Mouse (Mus musculus) lung, adult 2 months (tissue): Measurements from ENCODE around the gene Nvl. TPM values are rescaled to one million over a fixed set of nuclear protein-coding genes. Genes with fewer than 3 reads are reported as not detected.
A peak's percentile ranks its signal among the peaks of the same experiment; 100 is the strongest.

ENCODE experiments used
- DNase-seq: peaks from one replicate; pipeline ENCODE4 v3.0.0; 2022
- H3K4me1 ChIP-seq: fragments of 200-500 bp; 2 replicates; pipeline ENCODE4 v1.6.1; 2011; ENCODE audit warnings: low read length; ENCODE audit not compliant: control insufficient read depth, insufficient read depth
- H3K4me3 ChIP-seq: fragments of 200-500 bp; replicated peaks from 2 replicates; pipeline ENCODE3; 2011; ENCODE audit warnings: low read depth, mild to moderate bottlenecking, control low read depth, low read length; ENCODE audit errors: extremely low read depth
- CTCF ChIP-seq: fragments of 200-500 bp; IDR thresholded peaks from 2 replicates; pipeline ENCODE4 v1.5.1; 2011; ENCODE audit warnings: mild to moderate bottlenecking, low read length, control low read depth; ENCODE audit not compliant: insufficient read depth
- POLR2A ChIP-seq: fragments of 200-500 bp; IDR thresholded peaks from 2 replicates; pipeline ENCODE4 v1.6.1; 2011; ENCODE audit warnings: low read depth, mild to moderate bottlenecking, control low read depth, low read length, borderline replicate concordance; ENCODE audit errors: extremely low read depth
- WGBS: fragments of 180-500 bp; shearing (Covaris S2); methylation state at CpG from one replicate; pipeline ENCODE4 v1.1.7; 2018; 5-methylcytosine and 5-hydroxymethylcytosine counted together
- polyA plus RNA-seq: library from polyadenylated mRNA; depleted of rRNA; stranded (reverse); fragments of >200 nt; gene quantifications from 2 replicates; pipeline ENCODE4 v1.2.3, GENCODE M21; 2012

The Nvl gene
- polyA plus RNA-seq, 1 experiment = 7.4 TPM

DNA sequence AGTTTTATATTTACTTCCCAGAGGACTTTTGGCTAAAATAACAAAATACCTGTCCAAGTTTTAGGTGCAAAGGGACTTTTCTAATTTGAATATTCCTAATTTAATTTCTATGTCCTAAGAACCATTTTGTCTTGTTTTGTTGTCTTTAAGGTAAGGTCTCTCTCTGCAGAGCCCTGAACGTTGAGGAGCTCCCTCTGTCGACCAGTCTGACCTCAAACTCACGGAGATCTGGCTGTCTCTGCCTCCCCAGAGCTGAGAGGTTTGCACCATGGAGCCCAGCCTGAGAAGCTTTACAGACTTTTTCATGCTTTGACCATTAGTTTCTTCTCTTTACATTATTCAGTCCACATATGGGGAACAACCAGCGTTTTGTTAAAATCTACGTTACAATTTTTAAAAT lies 70.9 kb downstream of the Nvl start:
- 40% methylated on average over 5 of the region's 5 CpGs for WGBS
- Histone ChIP-seq H3K4me1 (no peaks in the 10 kb centered on the region), H3K4me3 (no peak overlapping the region)
- DNase-seq = no peak
- TF ChIP-seq POLR2A (no peak), CTCF (peak; percentile 12; the same call in 1 of the 2 replicates)

DNA sequence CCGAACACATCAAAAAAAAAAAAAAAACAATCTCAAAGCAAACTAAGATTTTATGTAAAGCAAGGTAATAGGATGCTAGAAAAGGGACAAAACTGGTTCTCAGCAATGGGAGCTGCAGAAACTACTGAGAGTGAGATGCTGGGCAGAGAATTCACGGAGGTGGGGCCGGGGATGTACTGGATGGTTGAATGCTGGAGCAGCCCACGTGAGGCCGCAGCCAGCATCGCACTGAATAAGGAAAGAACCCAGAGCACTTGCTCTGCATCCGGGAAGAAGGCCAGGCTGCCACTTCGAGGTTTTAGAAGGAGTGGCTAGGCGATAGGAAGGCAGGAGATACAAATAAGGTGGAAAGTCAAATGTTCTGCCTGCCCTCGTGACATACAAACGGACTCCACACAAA lies 74.3 kb downstream of the Nvl start:
- 55% methylated on average over 11 of the region's 11 CpGs for WGBS
- H3K4me3 ChIP-seq = no peak overlapping the region
- TF ChIP-seq POLR2A (no peak), CTCF (no peak)

GRCm38 (mm10) chr1:181068344-181068743 lies 75.7 kb downstream of the Nvl start:
- TF ChIP-seq CTCF = no peak
- TF ChIP-seq POLR2A = no peak
- 91% methylated on average over 1 of the region's 1 CpGs for WGBS
- no peak for DNase-seq
- Histone ChIP-seq H3K4me1 (no peaks in the 10 kb centered on the region), H3K4me3 (no peak overlapping the region)

More for the DNA sequence above, 74.3 kb downstream of the Nvl start:
- H3K4me1 ChIP-seq = no peaks in the 10 kb centered on the region
- DNase-seq = no peak

DNA sequence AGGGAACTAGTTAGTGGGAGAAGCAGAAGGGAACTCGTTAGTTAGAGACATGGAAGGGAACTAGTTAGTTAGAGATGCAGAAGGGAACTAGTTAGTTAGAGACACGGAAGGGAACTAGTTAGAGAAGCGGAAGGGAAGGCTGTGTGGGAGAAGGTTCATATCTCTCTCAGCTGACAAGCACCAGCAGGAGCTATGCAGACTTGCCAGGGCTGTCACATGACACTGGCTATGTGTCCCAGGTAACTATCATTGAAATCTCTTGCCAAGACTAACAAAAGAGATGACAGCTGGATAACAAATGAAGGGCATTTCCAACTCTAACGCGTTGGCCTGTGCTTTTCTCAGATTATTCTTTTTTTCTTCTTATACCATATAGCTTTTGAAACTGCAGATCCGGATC lies 79.4 kb downstream of the Nvl start:
- WGBS = 61% methylated on average over 6 of the region's 6 CpGs
- TF ChIP-seq POLR2A (no peak), CTCF (no peak)
- DNase-seq = no peak
- Histone ChIP-seq H3K4me1 (no peaks in the 10 kb centered on the region), H3K4me3 (no peak overlapping the region)

GRCm38 (mm10) chr1:181063991-181064390 lies 80.0 kb downstream of the Nvl start:
- TF ChIP-seq CTCF (no peak), POLR2A (no peak)
- DNase-seq = no peak
- 63% methylated on average over 2 of the region's 2 CpGs for WGBS

GRCm38 (mm10) chr1:181061784-181062485 lies 82.1 kb downstream of the Nvl start:
- Histone ChIP-seq H3K4me3 (no peak overlapping the region), H3K4me1 (no peaks in the 10 kb centered on the region)
- TF ChIP-seq CTCF (no peak), POLR2A (no peak)
- DNase-seq = no peak
- 57% methylated on average over 3 of the region's 3 CpGs for WGBS

More at GRCm38 (mm10) chr1:181063991-181064390, 80.0 kb downstream of the Nvl start:
- H3K4me1 ChIP-seq = no peaks in the 10 kb centered on the region
- H3K4me3 ChIP-seq = no peak overlapping the region

- no peak for DNase-seq
- Histone ChIP-seq H3K4me1 (no peaks in the 10 kb centered on the region), H3K4me3 (no peak overlapping the region)
- WGBS = 70% methylated on average over 4 of the region's 4 CpGs
- TF ChIP-seq CTCF (no peak), POLR2A (no peak)
Observed at GRCm38 (mm10) chr1:181052898-181053297, 91.1 kb downstream of the Nvl start.

- Histone ChIP-seq H3K4me3 (no peak within 1 kb of the TSS), H3K4me1 (no peaks in the 10 kb centered on the region)
- 75% methylated on average over 6 of the region's 6 CpGs for WGBS
- TF ChIP-seq POLR2A (no peak), CTCF (no peak)
- DNase-seq = no peak
Observed at GRCm38 (mm10) chr1:181050937-181051336, 93.1 kb downstream of the Nvl start, which contains the start of gene 9130409I23Rik. Gene 9130409I23Rik (plus strand): TSS chr1:181051237.

DNA sequence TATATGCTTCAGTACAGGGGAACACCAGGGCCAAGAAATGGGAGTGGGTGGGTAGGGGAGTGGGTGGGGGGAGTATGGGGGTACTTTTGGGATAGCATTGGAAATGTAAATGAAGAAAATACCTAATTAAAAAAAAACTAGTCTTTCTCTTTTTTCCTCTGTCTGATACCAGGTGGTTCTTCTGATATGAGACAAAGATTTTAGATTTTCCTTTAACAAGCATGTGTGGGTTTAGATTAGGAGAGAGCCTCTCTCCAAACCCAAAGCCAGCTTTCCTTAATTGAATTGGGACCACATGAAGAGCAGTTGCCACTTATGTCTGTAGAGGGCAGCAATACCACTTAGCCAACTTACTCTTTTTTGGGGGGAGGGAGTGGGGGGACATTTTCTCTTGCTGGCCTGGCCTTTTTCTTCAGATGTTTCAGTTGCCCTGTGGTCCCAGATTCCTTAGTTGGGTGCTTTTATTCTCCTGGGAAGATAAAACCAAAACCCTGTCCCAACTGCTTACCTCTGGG lies 94.6 kb downstream of the Nvl start:
- DNase-seq = no peak
- H3K4me1 ChIP-seq = no peaks in the 10 kb centered on the region

DNA sequence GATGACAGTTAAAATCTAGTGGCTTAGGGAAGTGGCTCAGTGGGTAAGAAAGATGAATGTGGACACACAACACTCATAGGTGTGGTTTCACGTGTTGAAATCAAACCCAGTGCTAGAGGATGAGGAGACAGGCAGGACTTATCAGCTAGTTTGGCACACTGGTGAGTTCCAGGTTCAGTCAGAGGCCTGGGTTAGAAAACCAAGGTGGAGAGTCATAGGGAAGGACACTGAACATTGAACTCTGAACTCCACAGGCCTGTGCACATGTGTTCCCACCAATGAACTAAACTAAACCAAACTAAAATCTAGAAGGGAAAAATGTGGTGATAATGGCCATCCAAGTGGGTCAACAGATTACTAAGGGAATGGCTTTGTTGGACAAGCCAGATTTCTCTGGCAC lies 96.5 kb downstream of the Nvl start:
- Histone ChIP-seq H3K4me3 (no peak overlapping the region), H3K4me1 (no peaks in the 10 kb centered on the region)
- WGBS = 51% methylated on average over 1 of the region's 1 CpGs
- no peak for TF ChIP-seq POLR2A
- TF ChIP-seq CTCF = no peak
- no peak for DNase-seq

More for the DNA sequence above, 94.6 kb downstream of the Nvl start:
- no peak for TF ChIP-seq POLR2A
- no peak for TF ChIP-seq CTCF
- H3K4me3 ChIP-seq = no peak overlapping the region
